In the genomic region with DNA sequence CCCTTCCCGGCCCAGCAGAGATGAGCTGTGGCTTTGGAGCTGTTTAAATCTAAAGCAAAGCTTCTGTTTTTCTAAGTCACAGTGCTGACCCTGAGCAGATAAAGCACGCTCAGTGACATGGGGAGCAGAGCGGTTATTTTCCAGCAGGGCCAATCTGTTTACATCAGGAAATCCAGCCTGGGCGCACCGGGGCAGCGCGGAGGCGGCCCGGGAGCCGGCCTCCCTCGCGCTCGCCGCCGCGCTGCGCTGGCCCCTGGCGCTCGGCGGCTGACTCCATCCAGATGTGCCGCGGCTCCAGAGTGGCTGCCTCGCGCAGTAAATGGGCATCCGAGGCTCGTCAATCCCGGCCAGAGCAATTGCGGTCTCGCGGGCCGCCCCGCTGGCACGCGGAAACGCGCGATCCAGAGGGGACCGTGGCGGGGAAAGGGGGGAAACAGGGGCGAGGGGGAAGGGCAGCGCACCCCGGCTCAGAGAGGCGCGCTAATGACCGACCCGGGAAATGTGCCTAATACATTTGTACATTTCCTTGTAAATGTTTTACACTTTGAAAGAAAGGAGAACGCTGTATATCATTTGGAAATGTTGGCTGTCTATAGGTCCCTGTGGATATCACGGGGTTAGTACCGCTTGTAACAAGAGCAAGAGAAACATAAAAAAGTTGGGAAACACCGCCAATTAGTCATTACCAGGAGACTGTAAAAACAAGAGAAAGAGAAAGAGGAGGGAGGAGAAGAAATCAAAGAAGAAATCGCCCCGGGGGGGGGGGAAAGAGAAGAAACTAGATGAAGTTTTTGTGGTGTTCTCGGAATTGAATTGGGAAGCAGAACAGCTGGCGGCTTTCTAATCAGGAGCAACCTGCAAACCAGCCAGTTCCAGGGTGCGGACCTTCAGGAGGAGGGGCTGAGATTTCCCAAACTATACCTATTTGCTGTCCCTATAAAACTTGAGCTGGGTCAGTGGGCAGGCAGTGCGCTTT, we compare ENCODE assay signal across 8 mouse cellular contexts.
DNase-seq lines count a peak whose midpoint lies in the region; ATAC-seq lines count a peak whose summit lies in the region.

No protein-coding gene starts in this region.

- peaks cover 28% of the 10 kb centered on the region for H3K27me3 ChIP-seq in forebrain, embryonic 12.5 days
- peaks cover 5% of the 10 kb centered on the region; the same call in 1 of the 2 replicates for H3K27me3 ChIP-seq in midbrain, embryonic 14.5 days (ENCODE audit: control insufficient read depth, insufficient read depth, low read length)

- no peaks in the 10 kb centered on the region for H3K36me3 ChIP-seq in forebrain, embryonic 12.5 days (replicated peaks)
- H3K36me3 ChIP-seq in midbrain, embryonic 14.5 days (ENCODE audit: control insufficient read depth, insufficient read depth, low read length), result no peaks in the 10 kb centered on the region

- peaks cover 9% of the 10 kb centered on the region; the same call in 1 of the 2 replicates for H3K4me1 ChIP-seq in forebrain, embryonic 12.5 days
- H3K4me1 ChIP-seq in midbrain, embryonic 14.5 days (ENCODE audit: control insufficient read depth, insufficient read depth, low read length), result 0 out of 2 replicates have a peak, but pooled peaks cover 4% of the 10 kb centered on the region

- H3K4me2 ChIP-seq in forebrain, embryonic 12.5 days, result peak overlapping the region; percentile 88
- H3K4me2 ChIP-seq in midbrain, embryonic 14.5 days (ENCODE audit: low read length), result peak overlapping the region; percentile 88

- peak overlapping the region; percentile 41 for H3K9ac ChIP-seq in forebrain, embryonic 12.5 days
- H3K9ac ChIP-seq in midbrain, embryonic 14.5 days (replicated peaks; ENCODE audit: low read length), result peak overlapping the region; percentile 49

- no peaks in the 10 kb centered on the region for H3K9me3 ChIP-seq in forebrain, embryonic 12.5 days
- no peaks in the 10 kb centered on the region for H3K9me3 ChIP-seq in midbrain, embryonic 14.5 days (ENCODE audit: control insufficient read depth, low read length)

- WGBS in forebrain, embryonic 12.5 days, result 2% methylated on average over 56 of the region's 56 CpGs
- WGBS in midbrain, embryonic 14.5 days, result under 1% methylated on average over 56 of the region's 56 CpGs

- peak overlapping the region; percentile 51 for H3K4me3 ChIP-seq in forebrain, embryonic 12.5 days (replicated peaks)
- peak overlapping the region; percentile 51 for H3K4me3 ChIP-seq in midbrain, embryonic 14.5 days (replicated peaks; ENCODE audit: low read depth, low read length)

- intact Hi-C loops in heart, postnatal 14 days (cut with DNase I), result no loop called here

- peak; percentile 88 for ATAC-seq in forebrain, embryonic 12.5 days (ENCODE audit: low FRiP score)
- ATAC-seq in midbrain, embryonic 14.5 days (ENCODE audit: low FRiP score, low TSS enrichment), result peak; percentile 70

- H3K27ac ChIP-seq in forebrain, embryonic 12.5 days, result 0 out of 2 replicates have a peak overlapping the region, but pooled peaks have one; percentile 25
- H3K27ac ChIP-seq in midbrain, embryonic 14.5 days (replicated peaks; ENCODE audit: low read depth, low read length), result no peak overlapping the region

- DNase-seq in thymus, postnatal 4 days, result peak; percentile 7
- DNase-seq in thymus, adult 18-20 months, result no peak
- peak; percentile 59 to 62 for DNase-seq in heart, postnatal 14 days
- peak; percentile 75 to 83 for DNase-seq in kidney, postnatal 4 days
- DNase-seq in midbrain, embryonic 14.5 days, result peak; percentile 70
- DNase-seq in testis, postnatal 14 days (ENCODE audit: low spot score), result peak; percentile 11
- DNase-seq in cerebellum, adult 11 months, result no peak

Comparison
In these comparisons a context has a peak if more than half of its experiments do, and no peak if none do; other contexts are left out.
1. DNase-seq: peak in thymus, postnatal 4 days (single experiment), heart, postnatal 14 days (2 of 2), kidney, postnatal 4 days (2 of 2), midbrain, embryonic 14.5 days (single experiment) and testis, postnatal 14 days (single experiment); none in thymus, adult 18-20 months (0 of 2) and cerebellum, adult 11 months (single experiment).